Mouse (Mus musculus) lung, postnatal 36 days (tissue): ENCODE data around the gene Rbfox2.
A peak's percentile ranks its signal among the peaks of the same experiment; 100 is the strongest.

Experiments
- DNase-seq: peaks from one replicate; pipeline ENCODE4 v3.0.0; 2022; ENCODE audit warnings: mixed read lengths

Rbfox2 gene

GRCm38 (mm10) chr15:77138282-77138681 lies 168.5 kb downstream of the Rbfox2 start:
- no peak for DNase-seq

GRCm38 (mm10) chr15:77134483-77134882 lies 172.3 kb downstream of the Rbfox2 start:
- no peak for DNase-seq

GRCm38 (mm10) chr15:77129154-77129553 lies 177.7 kb downstream of the Rbfox2 start:
- no peak for DNase-seq

- DNase-seq = no peak
Observed at GRCm38 (mm10) chr15:77127737-77128136, 179.1 kb downstream of the Rbfox2 start.

- no peak for DNase-seq
Observed at GRCm38 (mm10) chr15:77126674-77127073, 180.1 kb downstream of the Rbfox2 start.

GRCm38 (mm10) chr15:77124372-77125117 lies 182.3 kb downstream of the Rbfox2 start:
- peak; percentile 22 for DNase-seq

- DNase-seq = no peak
Observed at GRCm38 (mm10) chr15:77122824-77123223, 184.0 kb downstream of the Rbfox2 start.

GRCm38 (mm10) chr15:77122208-77122607 lies 184.6 kb downstream of the Rbfox2 start:
- DNase-seq = no peak

- DNase-seq = no peak
Observed at GRCm38 (mm10) chr15:77119666-77120065, 187.1 kb downstream of the Rbfox2 start.

GRCm38 (mm10) chr15:77117209-77117608 lies 189.6 kb downstream of the Rbfox2 start:
- DNase-seq = no peak

- DNase-seq = no peak
Observed at GRCm38 (mm10) chr15:77116139-77116722, 190.6 kb downstream of the Rbfox2 start.

GRCm38 (mm10) chr15:77115456-77115855 lies 191.3 kb downstream of the Rbfox2 start:
- peak; percentile 23 for DNase-seq

- DNase-seq = no peak
Observed at GRCm38 (mm10) chr15:77113591-77113990, 193.2 kb downstream of the Rbfox2 start.

- no peak for DNase-seq
Observed at GRCm38 (mm10) chr15:77112378-77112777, 194.4 kb downstream of the Rbfox2 start.

- no peak for DNase-seq
Observed at GRCm38 (mm10) chr15:77111924-77112323, 194.9 kb downstream of the Rbfox2 start.

- no peak for DNase-seq
Observed at GRCm38 (mm10) chr15:77110452-77110851, 196.4 kb downstream of the Rbfox2 start.

GRCm38 (mm10) chr15:77107169-77107908 lies 199.5 kb downstream of the Rbfox2 start:
- no peak for DNase-seq

- DNase-seq = no peak
Observed at GRCm38 (mm10) chr15:77105273-77105672, 201.5 kb downstream of the Rbfox2 start.

GRCm38 (mm10) chr15:77104349-77105158 lies 202.2 kb downstream of the Rbfox2 start:
- DNase-seq = no peak

- no peak for DNase-seq
Observed at GRCm38 (mm10) chr15:77102685-77103084, 204.1 kb downstream of the Rbfox2 start.

GRCm38 (mm10) chr15:77099756-77100155 lies 207.0 kb downstream of the Rbfox2 start:
- no peak for DNase-seq

GRCm38 (mm10) chr15:77097358-77097757 lies 209.4 kb downstream of the Rbfox2 start:
- DNase-seq = no peak

GRCm38 (mm10) chr15:77095216-77095615 lies 211.6 kb downstream of the Rbfox2 start:
- DNase-seq = no peak
